Mouse (Mus musculus) midbrain, embryonic 16.5 days (tissue): ENCODE data around the gene Nrip1. TPM values are rescaled to one million over a fixed set of nuclear protein-coding genes. Genes with fewer than 3 reads are reported as not detected.

Experiments used
- ATAC-seq: fragments of 200-750 bp; cut with Nextera tagmentation; 2 replicates; pipeline ENCODE4 v1.8.0; 2017; ENCODE audit warnings: moderate TSS enrichment
- H3K27ac ChIP-seq: fragments of 300-500 bp; sonication (generic); 2 replicates; pipeline ENCODE4 v1.5.1; 2014; ENCODE audit warnings: mild to moderate bottlenecking, low read length, mixed read lengths
- H3K27me3 ChIP-seq: fragments of 300-500 bp; sonication (generic); 2 replicates; pipeline ENCODE4 v1.6.1; 2014; ENCODE audit warnings: low read depth, low read length, mixed read lengths; ENCODE audit not compliant: control insufficient read depth, insufficient read depth
- H3K36me3 ChIP-seq: fragments of 300-500 bp; sonication (generic); 2 replicates; pipeline ENCODE4 v1.6.1; 2014; ENCODE audit warnings: mild to moderate bottlenecking, low read length, moderate library complexity, mixed read lengths; ENCODE audit not compliant: control insufficient read depth, insufficient read depth
- H3K4me1 ChIP-seq: fragments of 300-500 bp; sonication (generic); 2 replicates; pipeline ENCODE4 v1.6.1; 2014; ENCODE audit warnings: mild to moderate bottlenecking, low read length, mixed read lengths; ENCODE audit not compliant: control insufficient read depth, insufficient read depth
- H3K4me2 ChIP-seq: fragments of 300-500 bp; sonication (generic); 2 replicates; pipeline ENCODE4 v1.6.1; 2014; ENCODE audit warnings: mild to moderate bottlenecking, low read length, mixed read lengths
- H3K4me3 ChIP-seq: fragments of 300-500 bp; sonication (generic); 2 replicates; pipeline ENCODE4 v1.5.1; 2014; ENCODE audit warnings: low read depth, mild to moderate bottlenecking, low read length, moderate library complexity, mixed read lengths
- H3K9ac ChIP-seq: fragments of 300-500 bp; sonication (generic); 2 replicates; pipeline ENCODE4 v1.6.1; 2014; ENCODE audit warnings: low read depth, low read length, mixed read lengths
- H3K9me3 ChIP-seq: fragments of 300-500 bp; sonication (generic); replicated peaks from 2 replicates; pipeline ENCODE4 v1.6.1; 2014; ENCODE audit warnings: mild to moderate bottlenecking, low read length, mixed read lengths; ENCODE audit not compliant: control insufficient read depth, poor library complexity, severe bottlenecking
- WGBS: fragments of 180-500 bp; shearing (Covaris S2); extraction: QIAGEN DNeasy Blood & Tissue Kit; methylation state at CpG from one replicate; pipeline ENCODE4 v1.1.7; 2014; 5-methylcytosine and 5-hydroxymethylcytosine counted together
- polyA plus RNA-seq: library from polyadenylated mRNA; unstranded; fragments of >200 nt; fragmentation: Nextera tagmentation; extraction: Ambion mirVana; gene quantifications from 2 replicates; pipeline ENCODE4 v1.2.1, GENCODE M21; 2015

Gene Nrip1
- polyA plus RNA-seq, 1 experiment from 2014 or later = 31.4 TPM

DNA sequence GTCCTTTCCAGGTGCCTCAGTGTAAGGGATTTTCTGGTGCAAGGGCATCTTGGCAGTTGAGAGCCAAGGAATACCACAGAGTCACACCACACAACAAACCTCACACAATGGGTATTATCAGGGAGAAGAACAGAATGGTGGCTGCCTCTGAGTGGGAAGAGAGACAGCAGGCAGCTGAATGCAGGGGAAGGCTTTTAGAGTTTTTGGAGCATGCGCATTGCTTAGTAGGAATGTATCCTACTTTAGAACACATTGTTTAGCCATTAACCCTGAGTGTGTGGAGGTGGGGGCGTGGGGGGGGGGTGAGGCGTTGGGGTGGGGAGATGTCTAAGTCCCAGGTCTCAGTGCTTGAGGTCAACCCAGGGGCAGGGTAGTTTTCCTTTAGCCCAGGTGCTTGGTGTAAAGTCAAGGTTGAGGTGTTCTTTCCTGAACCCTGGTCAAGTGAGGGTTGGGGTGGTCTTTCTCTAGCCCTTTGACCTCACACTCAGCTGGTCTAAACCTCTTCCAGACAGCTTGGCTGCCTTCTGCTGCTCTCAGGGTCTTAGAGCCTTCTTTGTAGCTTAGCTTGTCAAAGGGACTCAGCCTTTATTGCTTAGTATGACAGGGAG lies 28.8 kb downstream of the Nrip1 start:
- 88% methylated on average over 3 of the region's 3 CpGs for WGBS
- no peak for ATAC-seq
- Histone ChIP-seq H3K9me3 (0 out of 2 replicates have a peak, but pooled peaks cover 3% of the 10 kb centered on the region), H3K27me3 (no peaks in the 10 kb centered on the region), H3K4me3 (no peak overlapping the region), H3K4me1 (no peaks in the 10 kb centered on the region; the same call in 1 of the 2 replicates), H3K27ac (no peak overlapping the region), H3K9ac (no peak overlapping the region), H3K36me3 (peaks cover 7% of the 10 kb centered on the region; the same call in 1 of the 2 replicates), H3K4me2 (no peak overlapping the region)

DNA sequence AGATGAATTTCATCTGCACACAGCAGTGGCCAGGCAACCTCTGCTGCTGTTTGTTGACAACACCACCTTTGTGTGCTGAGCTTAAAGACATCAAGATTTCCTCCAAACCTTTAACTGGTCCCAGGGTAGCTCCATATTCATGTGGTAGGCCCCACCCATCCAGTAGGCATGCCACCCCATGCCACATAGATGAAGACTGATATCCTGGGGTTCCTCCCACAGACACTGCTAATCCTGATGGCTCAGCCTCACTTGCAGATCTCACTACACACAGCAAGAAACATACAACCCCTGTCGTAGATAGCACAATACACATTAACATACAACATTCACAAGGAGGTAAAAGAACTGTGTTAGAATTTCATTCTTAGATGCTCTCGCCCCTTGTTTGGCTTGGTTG lies 29.6 kb downstream of the Nrip1 start:
- 0 out of 2 replicates have a peak, but pooled peaks cover 4% of the 10 kb centered on the region for H3K36me3 ChIP-seq
- no peak overlapping the region for H3K9ac ChIP-seq
- H3K27me3 ChIP-seq = no peaks in the 10 kb centered on the region
- H3K9me3 ChIP-seq = 0 out of 2 replicates have a peak, but pooled peaks cover 3% of the 10 kb centered on the region
- ATAC-seq = no peak
- H3K27ac ChIP-seq = no peak overlapping the region
- H3K4me1 ChIP-seq = no peaks in the 10 kb centered on the region; the same call in 1 of the 2 replicates
- H3K4me2 ChIP-seq = no peak overlapping the region
- H3K4me3 ChIP-seq = no peak overlapping the region
- WGBS = 91% methylated on average over 2 of the region's 2 CpGs

DNA sequence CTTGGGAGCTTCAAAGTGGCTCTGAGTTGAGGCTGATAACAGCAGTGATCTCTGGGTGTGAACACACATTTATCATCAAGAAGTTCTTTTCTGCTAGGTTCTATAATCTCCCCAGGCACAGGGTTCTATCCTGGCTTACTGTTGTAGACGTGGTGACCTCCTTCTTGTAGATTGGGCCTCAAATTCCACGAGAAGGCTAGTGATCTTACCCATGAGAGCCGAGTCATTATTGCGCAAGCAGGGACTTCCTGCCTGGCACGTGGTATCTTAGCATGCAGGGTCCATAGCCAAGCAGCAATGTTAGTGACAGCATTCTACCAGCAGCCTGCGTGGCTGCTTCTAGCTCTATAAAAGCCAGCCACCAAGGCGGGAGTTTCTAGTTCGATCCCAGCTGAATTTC lies 32.0 kb downstream of the Nrip1 start:
- Histone ChIP-seq H3K9me3 (0 out of 2 replicates have a peak, but pooled peaks cover 3% of the 10 kb centered on the region), H3K4me3 (no peak overlapping the region), H3K4me2 (no peak overlapping the region), H3K27me3 (no peaks in the 10 kb centered on the region), H3K9ac (no peak overlapping the region), H3K36me3 (0 out of 2 replicates have a peak, but pooled peaks cover 4% of the 10 kb centered on the region), H3K27ac (no peak overlapping the region), H3K4me1 (no peaks in the 10 kb centered on the region; the same call in 1 of the 2 replicates)
- WGBS = 87% methylated on average over 8 of the region's 8 CpGs
- ATAC-seq = no peak

DNA sequence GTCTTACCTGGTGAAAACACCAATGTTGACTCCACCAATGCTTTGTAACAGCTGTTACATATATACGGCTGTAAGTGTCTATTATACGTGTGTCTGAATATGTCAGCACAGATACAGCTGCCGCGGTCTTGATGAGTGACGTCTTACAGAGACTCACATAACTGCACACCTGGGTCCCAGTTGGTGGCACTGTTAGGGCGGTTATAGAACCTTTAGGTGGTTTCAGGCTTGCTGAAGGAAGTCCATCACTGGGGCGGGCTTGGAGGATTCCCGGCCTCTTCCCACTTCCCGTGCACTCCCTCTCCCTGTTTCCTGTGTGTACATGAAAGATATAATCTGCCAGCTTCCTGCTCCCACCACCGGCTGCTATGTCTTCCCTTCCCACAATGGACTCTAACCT lies 34.4 kb downstream of the Nrip1 start:
- H3K9me3 ChIP-seq = 0 out of 2 replicates have a peak, but pooled peaks cover 3% of the 10 kb centered on the region
- ATAC-seq = no peak
- H3K27me3 ChIP-seq = no peaks in the 10 kb centered on the region
- no peak overlapping the region for H3K4me2 ChIP-seq
- H3K36me3 ChIP-seq = 0 out of 2 replicates have a peak, but pooled peaks cover 4% of the 10 kb centered on the region
- 86% methylated on average over 10 of the region's 10 CpGs for WGBS
- H3K4me3 ChIP-seq = no peak overlapping the region
- H3K9ac ChIP-seq = no peak overlapping the region
- H3K4me1 ChIP-seq = no peaks in the 10 kb centered on the region; the same call in 1 of the 2 replicates
- H3K27ac ChIP-seq = no peak overlapping the region

DNA sequence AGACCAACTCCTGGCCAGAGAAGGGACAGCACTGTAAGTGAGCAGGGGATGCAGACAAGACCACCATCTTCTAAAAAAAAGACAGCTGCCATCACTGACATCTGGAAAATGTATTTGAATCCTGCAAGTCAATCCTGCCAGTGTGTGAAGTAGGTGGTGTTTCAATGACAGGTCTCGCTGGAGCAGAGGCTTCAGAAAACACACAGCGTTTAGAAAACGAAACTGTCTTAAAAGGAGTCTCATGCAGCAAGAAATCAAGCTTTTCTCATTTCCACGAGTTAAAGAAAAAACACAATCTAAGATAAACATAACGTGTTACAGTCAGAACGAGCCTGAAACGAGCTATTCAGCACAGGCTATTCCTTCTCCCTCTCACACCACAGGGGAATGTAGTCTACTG lies 36.3 kb downstream of the Nrip1 start:
- Histone ChIP-seq H3K9me3 (no peaks in the 10 kb centered on the region), H3K9ac (no peak overlapping the region), H3K4me1 (no peaks in the 10 kb centered on the region; the same call in 1 of the 2 replicates), H3K27me3 (no peaks in the 10 kb centered on the region), H3K4me3 (no peak overlapping the region), H3K27ac (no peak overlapping the region), H3K4me2 (no peak overlapping the region), H3K36me3 (no peaks in the 10 kb centered on the region)
- no peak for ATAC-seq
- WGBS = 95% methylated on average over 7 of the region's 7 CpGs

DNA sequence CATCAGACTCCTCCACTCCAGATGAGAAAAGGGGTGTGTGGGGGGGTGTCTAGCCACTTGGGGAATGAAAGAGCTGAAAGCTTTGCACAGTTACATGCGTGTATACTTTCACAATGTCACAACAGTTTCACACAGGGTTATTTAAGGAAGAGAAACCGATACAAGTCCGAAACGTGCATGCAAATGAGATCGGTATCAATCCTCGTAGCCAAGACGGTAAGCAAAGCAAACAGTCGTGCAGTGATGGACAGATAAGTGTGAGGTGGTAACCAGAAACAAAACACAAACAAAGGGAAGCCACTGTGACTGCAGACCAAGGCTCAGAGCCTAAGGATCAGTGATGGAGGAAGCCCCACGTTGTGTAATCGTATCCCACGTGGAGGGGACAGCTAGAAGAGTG lies 36.7 kb downstream of the Nrip1 start:
- no peaks in the 10 kb centered on the region for H3K36me3 ChIP-seq
- H3K4me1 ChIP-seq = no peaks in the 10 kb centered on the region; the same call in 1 of the 2 replicates
- H3K4me3 ChIP-seq = no peak overlapping the region
- no peak overlapping the region for H3K4me2 ChIP-seq
- no peak overlapping the region for H3K27ac ChIP-seq
- no peaks in the 10 kb centered on the region for H3K9me3 ChIP-seq
- H3K27me3 ChIP-seq = no peaks in the 10 kb centered on the region
- WGBS = 97% methylated on average over 11 of the region's 11 CpGs
- no peak for ATAC-seq
- no peak overlapping the region for H3K9ac ChIP-seq

DNA sequence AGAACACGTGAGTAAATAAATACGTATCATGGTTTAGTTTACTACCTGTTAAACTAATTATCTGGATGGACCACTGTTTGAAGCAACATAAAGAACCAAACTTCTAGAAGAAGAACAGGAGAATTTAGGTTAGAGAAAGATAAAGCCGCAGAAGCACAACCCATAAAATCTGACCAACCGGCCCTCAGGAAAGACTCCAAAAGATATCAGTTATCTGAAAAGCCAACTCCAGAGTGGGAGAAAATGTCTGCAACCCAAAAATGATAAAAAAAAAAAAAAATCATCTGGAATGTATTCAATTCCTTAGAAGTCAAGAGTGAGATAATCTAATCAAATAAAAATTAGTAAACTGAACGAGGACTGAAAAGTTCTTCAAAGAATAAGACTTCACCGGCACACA lies 37.7 kb downstream of the Nrip1 start:
- 96% methylated on average over 6 of the region's 6 CpGs for WGBS
- no peaks in the 10 kb centered on the region for H3K4me1 ChIP-seq
- H3K36me3 ChIP-seq = no peaks in the 10 kb centered on the region
- H3K27ac ChIP-seq = no peak overlapping the region
- no peaks in the 10 kb centered on the region for H3K27me3 ChIP-seq
- H3K9me3 ChIP-seq = no peaks in the 10 kb centered on the region
- no peak overlapping the region for H3K4me3 ChIP-seq
- H3K9ac ChIP-seq = no peak overlapping the region
- no peak for ATAC-seq
- no peak overlapping the region for H3K4me2 ChIP-seq

DNA sequence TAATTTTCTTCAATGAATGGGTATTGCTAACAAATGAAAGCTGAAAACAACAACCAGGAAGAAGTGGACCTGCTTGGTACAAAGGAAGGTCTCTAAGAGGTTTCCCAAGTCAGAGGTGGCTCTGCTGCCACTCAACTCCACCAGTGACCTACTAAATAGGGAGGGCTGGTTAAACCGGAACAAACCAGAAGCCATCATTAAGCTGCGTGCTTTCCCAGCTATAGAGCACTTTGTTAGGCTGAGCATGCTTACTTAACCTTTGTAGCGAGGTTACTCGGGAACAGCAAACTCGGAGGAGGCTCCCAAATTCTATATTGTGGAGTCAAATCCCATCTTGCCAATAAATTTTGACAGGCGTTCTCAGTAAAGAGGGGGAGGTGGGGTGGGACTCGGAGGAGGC lies 41.5 kb downstream of the Nrip1 start:
- Histone ChIP-seq H3K4me1 (no peaks in the 10 kb centered on the region), H3K4me3 (no peak overlapping the region), H3K36me3 (no peaks in the 10 kb centered on the region), H3K27me3 (no peaks in the 10 kb centered on the region), H3K9me3 (no peaks in the 10 kb centered on the region), H3K9ac (no peak overlapping the region), H3K4me2 (no peak overlapping the region), H3K27ac (no peak overlapping the region)
- WGBS = 42% methylated on average over 7 of the region's 7 CpGs
- no peak for ATAC-seq

DNA sequence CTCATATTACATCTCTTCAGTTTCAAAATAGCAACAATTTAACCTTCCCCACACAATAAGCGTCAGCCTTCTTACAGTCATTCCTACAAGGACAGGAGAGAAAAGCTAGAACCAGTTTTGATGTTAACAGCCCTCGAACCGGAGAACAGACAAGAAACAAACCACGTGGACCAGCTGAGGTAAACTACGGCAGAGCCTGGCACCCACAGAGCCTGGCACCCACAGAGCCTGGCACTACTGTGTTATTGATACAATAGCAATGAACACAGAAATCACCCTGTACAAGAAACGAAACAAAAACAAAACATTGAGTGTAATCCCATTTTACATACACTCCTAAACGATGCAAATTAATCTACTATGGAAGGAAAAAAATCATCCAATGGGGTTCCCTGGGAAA lies 42.4 kb downstream of the Nrip1 start:
- no peaks in the 10 kb centered on the region for H3K36me3 ChIP-seq
- no peaks in the 10 kb centered on the region for H3K27me3 ChIP-seq
- no peak for ATAC-seq
- H3K4me3 ChIP-seq = no peak overlapping the region
- H3K27ac ChIP-seq = no peak overlapping the region
- WGBS = 92% methylated on average over 7 of the region's 7 CpGs
- no peaks in the 10 kb centered on the region for H3K9me3 ChIP-seq
- no peak overlapping the region for H3K4me2 ChIP-seq
- no peak overlapping the region for H3K9ac ChIP-seq
- no peaks in the 10 kb centered on the region for H3K4me1 ChIP-seq
